Mouse (Mus musculus) urinary bladder, postnatal 4 days (tissue): ENCODE data around the gene Aff3.

Source experiments
- DNase-seq, 2 experiments: peaks; one replicate each; pipeline ENCODE4 v3.0.0; 2021 to 2022; ENCODE audit warnings: low spot score in 2 of 2

The Aff3 gene

GRCm38 (mm10) chr1:38288716-38289115 lies 376.0 kb downstream of the Aff3 start:
- DNase-seq: peak in 1 of 2 experiments; percentile 17

- DNase-seq: no peak
Observed at GRCm38 (mm10) chr1:38286551-38286950, 378.2 kb downstream of the Aff3 start.

GRCm38 (mm10) chr1:38280549-38280948 lies 384.2 kb downstream of the Aff3 start:
- no peak for DNase-seq

- DNase-seq: no peak
Observed at GRCm38 (mm10) chr1:38271312-38271711, 393.4 kb downstream of the Aff3 start.

GRCm38 (mm10) chr1:38268246-38269042 lies 396.3 kb downstream of the Aff3 start:
- DNase-seq: no peak

- DNase-seq: no peak
Observed at GRCm38 (mm10) chr1:38263251-38263650, 401.5 kb downstream of the Aff3 start.

- peak in 1 of 2 experiments; percentile 58 for DNase-seq
Observed at GRCm38 (mm10) chr1:38262362-38263154, 402.2 kb downstream of the Aff3 start.

- DNase-seq: no peak
Observed at GRCm38 (mm10) chr1:38261076-38261475, 403.7 kb downstream of the Aff3 start.

- no peak for DNase-seq
Observed at GRCm38 (mm10) chr1:38259541-38260338, 405.0 kb downstream of the Aff3 start.

- DNase-seq: no peak
Observed at GRCm38 (mm10) chr1:38254426-38254825, 410.3 kb downstream of the Aff3 start.

- peak in 1 of 2 experiments; percentile 33 for DNase-seq
Observed at GRCm38 (mm10) chr1:38252766-38253079, 412.0 kb downstream of the Aff3 start.

GRCm38 (mm10) chr1:38252031-38252765 lies 412.6 kb downstream of the Aff3 start:
- DNase-seq: no peak

- DNase-seq: no peak
Observed at GRCm38 (mm10) chr1:38251448-38251847, 413.3 kb downstream of the Aff3 start.

GRCm38 (mm10) chr1:38250246-38250645 lies 414.5 kb downstream of the Aff3 start:
- no peak for DNase-seq

GRCm38 (mm10) chr1:38249561-38249960 lies 415.2 kb downstream of the Aff3 start:
- DNase-seq: no peak

GRCm38 (mm10) chr1:38248027-38248426 lies 416.7 kb downstream of the Aff3 start:
- DNase-seq: peak in 1 of 2 experiments; percentile 30

- DNase-seq: no peak
Observed at GRCm38 (mm10) chr1:38242559-38242958, 422.2 kb downstream of the Aff3 start.

GRCm38 (mm10) chr1:38241801-38242200 lies 423.0 kb downstream of the Aff3 start:
- peak in 1 of 2 experiments; percentile 45 for DNase-seq

GRCm38 (mm10) chr1:38241221-38241666 lies 423.5 kb downstream of the Aff3 start:
- DNase-seq: no peak

GRCm38 (mm10) chr1:38240438-38241220 lies 424.1 kb downstream of the Aff3 start:
- no peak for DNase-seq

GRCm38 (mm10) chr1:38239516-38239915 lies 425.2 kb downstream of the Aff3 start:
- DNase-seq: no peak
